Mouse (Mus musculus) monocyte, adult 5-6 weeks (primary cell): ENCODE results near the gene Pds5a. TPM values are rescaled to one million over a fixed set of nuclear protein-coding genes. Genes with fewer than 3 reads are reported as not detected.
"Not testable (repeated sequence)": the region's sequence is repeated elsewhere in the genome, so short reads cannot be mapped to it uniquely, and the experiment has no call there.

Experiments used
- ATAC-seq: fragments of 153-309, 156-312 bp; replicated peaks from 2 replicates; pipeline ENCODE4 v1.8.0; 2017; ENCODE audit warnings: mild to moderate bottlenecking; ENCODE audit not compliant: low TSS enrichment, insufficient number of reproducible peaks, severe bottlenecking, poor library complexity, low FRiP score
- total RNA-seq: library from RNA; stranded (forward); fragments of 200-1000, 200-491, 200-594 nt; gene quantifications from 3 replicates; pipeline ENCODE4 v1.2.3, GENCODE M21; 2017

Pds5a gene
- total RNA-seq, 1 experiment from 2014 or later, result 179 TPM

DNA sequence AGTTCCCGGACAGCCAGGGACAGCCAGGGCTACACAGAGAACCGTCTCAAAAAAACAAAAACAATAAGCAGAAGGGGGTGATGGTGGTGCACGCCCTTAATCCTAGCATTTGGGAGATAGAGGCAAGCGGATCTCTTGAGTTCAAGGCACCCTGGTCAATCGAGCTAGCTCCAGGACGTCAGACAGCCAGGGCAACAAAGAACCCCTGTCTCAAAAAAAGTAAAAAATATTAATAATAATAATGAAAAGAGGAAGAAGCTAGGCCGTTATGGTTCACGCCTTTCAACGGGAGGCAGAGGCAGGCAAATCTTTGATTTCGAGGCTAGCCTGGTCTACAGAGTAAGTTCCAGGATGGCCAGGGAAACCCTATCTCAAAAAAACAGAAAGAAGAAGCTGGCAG lies 1.1 kb upstream of the Pds5a start:
- no peak for ATAC-seq

DNA sequence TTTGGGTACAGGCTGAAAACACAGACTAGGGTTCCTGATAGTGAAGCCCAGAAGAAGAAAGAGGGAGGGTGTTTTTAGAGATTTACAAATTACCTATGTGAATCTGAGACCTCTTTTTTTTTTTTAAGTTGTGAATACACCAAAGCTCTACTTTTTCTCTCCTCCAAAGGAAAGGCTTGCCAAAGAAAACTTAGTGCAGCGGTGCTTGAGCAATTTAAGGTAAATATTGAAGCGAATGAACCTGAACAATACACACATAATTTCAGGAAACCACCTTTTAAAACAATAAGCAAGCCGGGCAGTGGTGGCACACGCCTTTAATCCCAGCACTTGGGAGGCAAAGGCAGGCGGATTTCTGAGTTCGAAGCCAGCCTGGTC lies 675 bp upstream of the Pds5a start:
- ATAC-seq, result no peak

GRCm38 (mm10) chr5:65697486-65697835 lies 612 bp downstream of the Pds5a start:
- no peak for ATAC-seq

DNA sequence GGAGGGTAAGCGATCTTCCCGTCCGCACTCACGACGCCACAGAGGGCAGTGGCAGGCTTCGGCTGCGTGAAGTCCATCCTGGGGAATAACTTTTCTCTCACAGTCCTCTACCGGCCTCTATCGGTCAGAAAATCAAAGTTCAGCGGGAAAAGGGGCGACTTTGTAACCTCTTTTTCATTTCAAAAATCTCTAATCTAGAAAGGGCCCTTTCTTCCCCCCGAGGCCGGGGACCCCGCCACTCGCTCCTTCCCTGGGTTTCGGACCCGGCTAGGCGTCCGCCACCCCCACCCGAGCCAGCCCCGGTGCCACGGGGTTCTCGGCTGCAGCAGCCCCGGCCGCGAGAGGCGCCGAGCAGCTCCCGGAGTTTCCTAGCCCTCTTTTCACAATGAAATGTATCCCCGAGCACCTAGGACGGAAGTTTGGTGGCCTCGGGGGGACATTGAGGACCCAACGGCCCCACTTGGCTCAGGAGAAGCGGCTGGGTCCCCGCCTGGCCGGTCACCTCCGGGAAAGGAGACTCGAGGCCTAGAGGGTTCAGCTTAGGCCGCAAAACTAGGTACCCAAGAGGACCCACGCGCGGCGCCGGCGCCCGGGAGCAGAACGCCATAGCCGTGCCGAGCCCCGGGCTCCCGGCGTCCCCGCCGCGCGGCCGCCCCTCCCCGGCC lies 1.1 kb downstream of the Pds5a start:
- peak; percentile 75 for ATAC-seq

GRCm38 (mm10) chr5:65694076-65694475 lies 4.0 kb downstream of the Pds5a start:
- ATAC-seq, result not testable (repeated sequence)

- no peak for ATAC-seq
Measured at GRCm38 (mm10) chr5:65693018-65693417, 5.1 kb downstream of the Pds5a start.

GRCm38 (mm10) chr5:65688806-65689205 lies 9.3 kb downstream of the Pds5a start:
- no peak for ATAC-seq

DNA sequence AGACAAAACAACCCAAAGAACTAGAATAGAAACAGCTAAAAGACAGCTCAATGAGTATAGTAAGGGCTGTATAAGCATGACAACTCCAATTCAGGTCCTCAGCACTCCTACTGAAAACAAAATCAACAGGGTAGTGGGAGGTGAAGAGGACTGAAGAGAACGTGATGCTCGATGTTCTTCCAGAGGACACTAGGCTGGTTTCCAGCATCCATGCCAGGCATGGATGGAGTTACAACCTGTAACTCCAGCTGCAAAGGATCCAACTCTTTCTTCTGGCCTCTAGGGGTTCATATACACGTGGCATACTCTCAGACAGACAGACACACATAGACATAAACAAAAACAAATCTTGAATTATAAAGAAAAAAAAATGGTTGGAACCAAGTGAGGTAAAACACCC lies 11.3 kb downstream of the Pds5a start:
- ATAC-seq, result no peak

DNA sequence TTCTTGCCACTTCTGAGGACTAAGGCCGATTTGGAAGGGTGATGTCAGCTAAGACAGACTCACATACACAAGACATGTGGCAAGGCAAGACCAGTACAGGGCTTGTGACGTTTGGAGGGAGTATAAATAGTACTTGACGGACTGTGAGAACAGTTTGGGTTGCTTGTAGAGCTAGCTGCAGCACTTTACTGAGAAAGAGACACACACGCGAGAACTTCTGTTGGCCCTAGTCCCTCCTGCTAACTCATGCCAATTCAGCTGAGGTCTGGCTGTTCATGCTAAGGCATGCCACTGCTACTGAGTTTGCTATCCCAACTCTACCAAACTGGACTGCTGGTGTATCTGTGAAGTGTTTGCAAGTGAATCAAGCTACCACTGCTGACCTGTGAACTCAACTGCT lies 19.2 kb downstream of the Pds5a start:
- ATAC-seq, result no peak

GRCm38 (mm10) chr5:65672162-65672561 lies 25.9 kb downstream of the Pds5a start:
- ATAC-seq, result no peak

DNA sequence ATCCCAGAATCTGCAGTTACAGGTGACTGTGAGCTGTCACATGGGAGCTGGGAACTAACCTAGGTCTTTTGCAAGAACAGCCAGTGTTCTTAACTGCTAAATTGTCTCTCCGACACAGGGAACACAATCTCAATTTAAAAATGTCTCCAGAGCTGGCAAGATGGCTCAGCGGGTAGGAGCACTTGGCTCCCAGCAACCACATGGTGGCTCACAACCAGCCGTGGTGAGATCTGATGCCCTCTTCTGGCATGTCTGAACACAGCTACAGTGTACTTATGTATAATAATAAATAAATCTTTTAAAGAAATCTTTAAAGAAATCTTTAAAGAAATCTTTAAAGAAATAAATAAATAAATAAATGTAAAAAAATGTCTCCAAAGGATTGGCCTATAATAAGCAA lies 30.4 kb downstream of the Pds5a start:
- no peak for ATAC-seq

DNA sequence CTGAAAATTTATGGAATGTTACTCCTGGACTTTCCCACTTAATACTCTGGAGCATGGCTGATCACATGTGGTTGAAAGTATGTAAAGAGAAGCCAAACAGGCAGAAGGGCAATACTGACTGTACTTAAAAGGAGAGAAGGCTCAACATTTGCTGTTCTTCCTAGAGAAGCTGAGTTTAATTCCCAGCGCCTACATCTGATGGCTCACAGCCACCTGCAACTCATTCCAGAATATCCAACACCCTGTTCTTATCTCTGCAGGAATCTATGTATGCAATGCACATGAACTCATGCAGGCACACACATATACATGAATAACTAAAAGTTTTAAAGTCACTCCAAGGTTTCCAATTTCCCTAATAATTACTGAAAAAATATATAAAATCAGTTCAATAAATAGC lies 32.7 kb downstream of the Pds5a start:
- no peak for ATAC-seq

GRCm38 (mm10) chr5:65661958-65662357 lies 36.1 kb downstream of the Pds5a start:
- no peak for ATAC-seq

DNA sequence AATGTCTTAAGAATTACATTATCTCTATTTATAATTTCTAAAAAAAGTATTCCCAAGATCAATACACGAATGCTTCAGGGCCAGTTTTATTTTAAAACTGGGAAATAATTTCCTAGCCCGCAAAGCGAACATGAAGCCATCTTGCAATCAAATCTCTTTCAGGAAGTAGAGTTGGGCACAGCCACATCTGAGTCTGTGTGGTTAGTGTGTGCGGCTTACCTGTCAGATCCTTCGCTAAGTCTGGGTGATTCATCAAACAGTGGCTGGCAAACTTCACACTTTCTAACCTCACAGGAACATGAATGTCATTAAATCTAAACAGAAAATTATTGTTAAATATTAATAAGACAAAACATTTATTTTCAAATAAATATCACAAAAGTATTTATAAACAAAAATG lies 44.3 kb downstream of the Pds5a start:
- no peak for ATAC-seq

DNA sequence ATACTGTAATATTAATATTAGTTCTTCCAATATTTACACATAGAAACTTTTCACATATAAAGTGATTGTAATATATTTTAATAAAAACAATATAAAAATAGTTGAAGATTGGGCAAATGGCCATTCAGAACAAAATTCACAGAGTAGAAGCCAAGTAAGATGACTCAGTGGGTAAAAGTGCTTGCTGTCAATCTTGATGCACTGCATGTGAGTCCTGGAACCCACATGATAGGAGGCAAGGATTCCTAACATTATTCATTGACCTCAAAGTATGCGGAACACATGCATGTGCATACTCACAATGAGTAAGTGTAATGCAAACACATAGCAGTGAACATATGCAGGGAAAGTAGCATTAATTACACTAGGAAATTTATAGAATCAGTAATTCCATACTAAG lies 59.2 kb downstream of the Pds5a start:
- no peak for ATAC-seq

- ATAC-seq, result no peak
Measured at GRCm38 (mm10) chr5:65624340-65624739, 73.7 kb downstream of the Pds5a start.

- no peak for ATAC-seq
Measured at GRCm38 (mm10) chr5:65613152-65613924, 84.7 kb downstream of the Pds5a start.

DNA sequence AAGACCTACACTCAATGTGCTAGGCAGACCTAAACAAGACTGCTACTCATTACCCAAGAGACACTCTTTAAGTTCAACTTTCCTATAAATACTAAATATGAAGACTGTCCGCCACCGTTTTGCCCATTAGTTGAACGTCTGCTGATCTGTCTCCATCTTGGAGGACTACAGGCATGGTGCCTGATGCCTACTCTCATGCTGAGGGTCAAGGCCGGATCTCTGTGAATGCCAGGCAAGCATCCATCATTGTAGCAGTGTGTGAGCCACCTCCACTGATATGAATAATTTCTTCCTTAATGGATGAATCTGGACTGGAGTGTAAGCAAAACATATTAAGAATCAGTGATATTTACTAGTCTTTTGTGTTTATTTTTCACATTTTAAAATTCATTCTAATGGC lies 87.5 kb downstream of the Pds5a start:
- no peak for ATAC-seq

DNA sequence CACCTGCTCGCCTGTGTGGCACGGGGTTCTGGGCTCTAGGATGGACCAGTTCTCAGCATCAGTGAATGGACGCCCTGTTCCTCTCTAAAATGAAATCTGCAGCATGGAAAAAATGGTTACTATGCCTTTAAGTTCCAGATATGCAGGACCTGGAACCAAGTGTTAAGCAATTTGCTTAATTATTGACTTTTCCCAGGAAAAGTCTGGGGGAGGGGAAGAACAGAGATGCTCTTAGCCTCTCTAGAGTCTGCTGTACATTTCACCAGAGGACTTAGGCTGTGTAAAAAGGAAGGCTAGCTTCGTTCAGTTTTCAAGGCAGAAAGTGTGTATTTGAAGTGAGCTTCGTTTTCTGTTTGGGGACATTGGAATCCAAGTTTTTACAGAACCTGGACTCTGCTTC lies 88.3 kb downstream of the Pds5a start:
- no peak for ATAC-seq

DNA sequence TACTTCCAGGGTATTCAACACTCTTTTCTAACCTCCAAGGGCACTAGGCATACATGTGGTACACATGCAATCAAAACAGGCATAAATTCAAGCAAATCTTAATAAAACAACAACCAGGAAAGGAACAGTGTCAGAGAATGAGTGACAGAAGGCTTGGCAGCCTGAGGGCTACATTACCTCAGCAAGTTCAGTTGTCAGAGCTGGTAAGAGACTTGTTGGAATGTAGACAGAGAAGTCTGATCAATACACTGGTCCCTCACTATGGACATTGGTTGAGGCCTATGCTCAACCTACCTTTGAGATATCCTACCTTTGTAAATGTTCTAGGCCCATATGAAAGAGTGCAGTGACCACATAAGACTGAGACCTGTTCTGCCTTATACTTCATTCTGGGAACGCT lies 91.3 kb downstream of the Pds5a start:
- no peak for ATAC-seq

GRCm38 (mm10) chr5:65599681-65600080 lies 98.4 kb downstream of the Pds5a start:
- no peak for ATAC-seq
